Mouse (Mus musculus) embryonic facial prominence, embryonic 14.5 days (tissue): Measurements from ENCODE around the gene Incenp. TPM values are rescaled to one million over a fixed set of nuclear protein-coding genes. Genes with fewer than 3 reads are reported as not detected.

Source experiments
- ATAC-seq: fragments of 200-750 bp; cut with Nextera tagmentation; 2 replicates; pipeline ENCODE4 v1.8.0; 2017; ENCODE audit warnings: low read depth, moderate number of reproducible peaks, moderate TSS enrichment
- DNase-seq: peaks from one replicate; pipeline ENCODE4 v3.0.0-alpha.2; 2015; ENCODE audit warnings: low spot score
- H3K27ac ChIP-seq: fragments of 300-500 bp; sonication (generic); replicated peaks from 2 replicates; pipeline ENCODE4 v1.5.1; 2014; ENCODE audit warnings: low read depth, mild to moderate bottlenecking, low read length, moderate library complexity
- H3K27me3 ChIP-seq: fragments of 300-500 bp; sonication (generic); replicated peaks from 2 replicates; pipeline ENCODE4 v1.6.1; 2014; ENCODE audit warnings: low read length; ENCODE audit not compliant: control insufficient read depth, insufficient read depth
- H3K36me3 ChIP-seq: fragments of 300-500 bp; sonication (generic); 2 replicates; pipeline ENCODE4 v1.6.1; 2014; ENCODE audit warnings: low read length, mixed read lengths; ENCODE audit not compliant: control insufficient read depth, insufficient read depth
- H3K4me1 ChIP-seq: fragments of 300-500 bp; sonication (generic); 2 replicates; pipeline ENCODE4 v1.6.1; 2014; ENCODE audit warnings: antibody characterized with exemption, low read length; ENCODE audit not compliant: control insufficient read depth, insufficient read depth
- H3K4me2 ChIP-seq: fragments of 300-500 bp; sonication (generic); 2 replicates; pipeline ENCODE4 v1.6.1; 2014; ENCODE audit warnings: low read depth, mild to moderate bottlenecking, low read length, moderate library complexity, mixed read lengths
- H3K4me3 ChIP-seq: fragments of 300-500 bp; sonication (generic); 2 replicates; pipeline ENCODE4 v1.5.1; 2014; ENCODE audit warnings: low read depth, mild to moderate bottlenecking, low read length
- H3K9ac ChIP-seq: fragments of 300-500 bp; sonication (generic); 2 replicates; pipeline ENCODE4 v1.6.1; 2014; ENCODE audit warnings: low read depth, mild to moderate bottlenecking, low read length, moderate library complexity, mixed read lengths
- H3K9me3 ChIP-seq: fragments of 300-500 bp; sonication (generic); 2 replicates; pipeline ENCODE4 v1.6.1; 2016; ENCODE audit warnings: low read length; ENCODE audit not compliant: control insufficient read depth
- WGBS: fragments of 180-500 bp; shearing (Covaris S2); extraction: QIAGEN DNeasy Blood & Tissue Kit; methylation state at CpG from one replicate; pipeline ENCODE4 v1.1.7; 2014; 5-methylcytosine and 5-hydroxymethylcytosine counted together
- polyA plus RNA-seq: library from polyadenylated mRNA; unstranded; fragments of >200 nt; fragmentation: Nextera tagmentation; extraction: Ambion mirVana; gene quantifications from 2 replicates; pipeline ENCODE4 v1.2.1, GENCODE M21; 2014

Gene Incenp
- polyA plus RNA-seq, 1 experiment from 2014 or later, result 65.5 TPM

DNA sequence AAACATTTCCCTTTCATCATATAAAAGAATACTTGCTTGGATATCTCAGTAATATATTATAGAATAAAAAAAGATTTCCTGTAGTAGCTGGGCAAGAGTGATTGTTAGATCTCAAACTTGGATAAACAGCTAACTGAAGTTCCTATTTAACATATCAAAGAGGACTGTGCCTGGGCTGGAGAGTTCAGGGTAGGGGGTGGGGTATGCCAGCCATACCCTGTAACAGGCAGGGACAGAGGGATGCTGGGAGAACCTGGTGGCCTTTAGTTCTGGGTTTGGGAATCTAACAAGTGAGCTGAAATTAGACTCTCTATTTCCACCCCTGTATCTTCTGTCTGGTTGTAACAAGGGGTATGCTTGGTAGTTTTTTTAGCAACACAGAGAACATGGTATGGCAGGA lies 23.7 kb upstream of the Incenp start:
- Histone ChIP-seq H3K4me1 (peaks cover 8% of the 10 kb centered on the region), H3K4me2 (no peak overlapping the region), H3K9ac (no peak overlapping the region), H3K4me3 (no peak overlapping the region), H3K27me3 (no peaks in the 10 kb centered on the region), H3K36me3 (no peaks in the 10 kb centered on the region), H3K9me3 (no peaks in the 10 kb centered on the region), H3K27ac (0 out of 2 replicates have a peak overlapping the region, but pooled peaks have one; percentile 1)
- DNase-seq, result no peak
- no peak for ATAC-seq

DNA sequence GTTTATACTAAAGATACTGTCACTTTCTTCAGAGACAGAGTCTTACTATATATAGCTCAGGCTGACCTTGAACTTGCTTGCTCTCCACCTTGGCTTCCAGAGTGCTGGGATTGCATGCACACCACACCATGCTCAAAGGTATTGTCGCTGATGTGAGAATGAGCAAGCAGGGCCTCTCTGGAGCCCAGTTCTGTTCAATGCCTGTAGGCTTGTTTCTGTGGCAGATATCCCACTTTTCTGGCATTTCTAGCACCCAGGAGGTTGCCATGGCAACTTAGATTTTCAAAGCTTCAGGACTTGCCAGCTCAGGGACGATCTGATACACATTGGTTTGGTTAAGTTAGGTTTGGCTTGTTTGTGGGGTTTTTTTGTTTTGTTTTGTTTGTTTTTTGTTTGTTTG lies 22.9 kb upstream of the Incenp start:
- ATAC-seq (no peak), DNase-seq (peak; percentile 55)
- Histone ChIP-seq H3K4me1 (peaks cover 8% of the 10 kb centered on the region), H3K9me3 (no peaks in the 10 kb centered on the region), H3K27ac (no peak overlapping the region), H3K4me2 (no peak overlapping the region), H3K27me3 (no peaks in the 10 kb centered on the region), H3K36me3 (no peaks in the 10 kb centered on the region), H3K9ac (no peak overlapping the region), H3K4me3 (no peak overlapping the region)
- 25% methylated on average over 2 of the region's 2 CpGs for WGBS

DNA sequence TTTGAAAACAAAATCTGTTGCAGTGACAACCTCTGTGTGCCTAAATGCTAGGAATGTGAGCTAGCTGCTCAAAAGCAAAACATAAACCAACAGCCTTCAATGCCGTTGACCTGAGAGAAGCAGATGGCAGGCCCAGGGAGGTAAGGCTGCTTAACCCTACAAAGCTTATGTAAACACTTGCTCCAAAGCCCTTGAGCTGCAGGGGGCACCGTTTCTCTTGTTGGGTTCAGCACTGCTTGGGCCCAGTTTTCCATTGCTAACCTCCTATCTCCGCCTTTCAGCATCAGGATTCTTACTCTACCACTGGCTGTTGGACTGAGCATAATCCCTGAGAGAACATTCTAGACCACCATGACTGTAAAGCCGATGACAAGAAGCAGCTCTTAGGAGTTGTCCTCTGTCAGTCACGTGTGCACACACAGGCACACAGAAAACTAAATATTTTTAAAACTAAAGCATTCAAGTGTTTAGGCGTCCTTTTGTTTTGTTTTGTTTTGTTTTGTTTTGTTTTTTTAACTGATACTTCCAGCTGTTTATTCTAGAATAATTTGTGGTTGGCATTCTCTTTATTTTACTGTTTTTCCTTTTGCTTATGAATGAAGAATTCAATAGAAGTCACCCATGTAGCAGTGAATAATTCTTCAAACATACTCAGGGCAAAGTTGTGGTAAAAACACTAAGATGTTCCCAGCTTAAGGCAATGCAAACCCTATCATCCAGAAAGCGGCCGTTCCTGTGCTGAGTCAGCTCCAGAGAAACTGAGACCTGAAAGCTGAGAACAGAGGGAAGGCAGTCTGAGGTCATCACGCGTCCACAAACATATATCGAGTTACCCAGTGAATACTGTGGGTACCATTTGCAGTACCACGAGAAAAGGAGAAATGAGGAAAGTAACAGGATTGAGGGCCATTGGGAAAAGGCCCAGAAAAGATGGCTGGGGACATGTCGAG lies 21.8 kb upstream of the Incenp start:
- no peak overlapping the region for H3K4me3 ChIP-seq
- ATAC-seq (no peak; the same call in 1 of the 2 replicates), DNase-seq (peak; percentile 69)
- H3K4me1 ChIP-seq, result peaks cover 8% of the 10 kb centered on the region
- no peaks in the 10 kb centered on the region for H3K36me3 ChIP-seq
- 30% methylated on average over 13 of the region's 13 CpGs for WGBS
- no peak overlapping the region for H3K4me2 ChIP-seq
- H3K9me3 ChIP-seq, result no peaks in the 10 kb centered on the region
- H3K27me3 ChIP-seq, result no peaks in the 10 kb centered on the region
- no peak overlapping the region for H3K9ac ChIP-seq
- no peak overlapping the region for H3K27ac ChIP-seq

DNA sequence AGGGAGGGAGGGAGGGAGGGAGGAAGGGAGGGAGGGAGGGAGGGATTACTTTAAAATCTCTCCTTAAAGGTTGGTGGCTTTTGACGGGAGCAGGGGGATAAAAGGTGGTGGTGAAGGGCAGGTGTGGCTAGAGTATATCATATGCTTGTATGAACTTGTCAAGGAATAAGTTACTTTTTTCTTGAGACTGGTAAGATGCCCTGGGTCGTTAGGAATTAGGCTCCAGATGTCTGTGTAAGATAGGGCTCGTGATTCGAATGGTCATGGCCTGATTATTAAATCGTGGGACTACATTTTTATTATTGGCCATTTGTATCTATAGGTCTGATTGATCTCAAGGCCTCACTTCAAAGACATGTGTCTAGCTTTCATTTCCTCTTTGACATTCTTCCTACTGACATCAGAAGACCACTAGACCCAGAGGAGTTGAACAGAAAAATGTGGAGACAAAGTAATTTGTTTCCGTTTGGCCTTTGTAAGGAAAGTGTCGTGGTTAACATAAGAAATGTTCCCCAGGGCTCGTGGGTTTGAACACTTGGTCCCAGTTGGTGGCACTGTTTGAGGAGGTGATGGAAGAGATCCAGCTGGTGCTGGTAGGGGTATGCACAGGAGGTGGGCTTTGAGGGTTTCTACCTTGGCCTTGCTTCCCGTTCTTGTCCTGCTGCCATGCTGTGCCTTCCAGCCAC lies 19.0 kb upstream of the Incenp start:
- no peak overlapping the region for H3K4me3 ChIP-seq
- DNase-seq, result no peak
- no peak overlapping the region for H3K9ac ChIP-seq
- ATAC-seq, result no peak
- WGBS, result 39% methylated on average over 9 of the region's 9 CpGs
- peaks cover 8% of the 10 kb centered on the region for H3K4me1 ChIP-seq
- H3K36me3 ChIP-seq, result no peaks in the 10 kb centered on the region
- no peak overlapping the region for H3K4me2 ChIP-seq
- H3K27ac ChIP-seq, result no peak overlapping the region
- H3K27me3 ChIP-seq, result no peaks in the 10 kb centered on the region
- no peaks in the 10 kb centered on the region for H3K9me3 ChIP-seq

DNA sequence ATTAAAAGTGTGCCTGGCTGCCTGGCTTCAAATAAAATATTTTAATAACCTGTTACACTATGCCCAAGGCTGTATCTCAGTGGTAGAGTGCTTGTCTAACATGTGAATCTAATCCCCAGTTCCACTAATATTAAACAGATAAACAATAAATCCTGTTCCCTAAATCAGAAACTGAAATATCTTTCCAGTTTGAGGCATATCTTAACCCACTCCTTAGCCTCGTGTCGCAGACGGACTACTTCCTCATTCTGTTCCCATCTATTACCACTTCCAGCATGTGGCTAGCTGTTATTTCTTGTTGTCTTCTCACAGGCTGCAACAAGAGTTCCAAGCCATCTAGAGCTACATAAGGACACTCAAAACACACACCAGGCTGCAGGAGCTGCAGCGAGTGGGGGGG lies 18.4 kb upstream of the Incenp start:
- Histone ChIP-seq H3K4me1 (peaks cover 8% of the 10 kb centered on the region), H3K4me3 (no peak overlapping the region), H3K4me2 (no peak overlapping the region), H3K27me3 (no peaks in the 10 kb centered on the region), H3K36me3 (no peaks in the 10 kb centered on the region), H3K9ac (no peak overlapping the region), H3K27ac (no peak overlapping the region), H3K9me3 (no peaks in the 10 kb centered on the region)
- ATAC-seq, result no peak
- no peak for DNase-seq
- 64% methylated on average over 4 of the region's 4 CpGs for WGBS

DNA sequence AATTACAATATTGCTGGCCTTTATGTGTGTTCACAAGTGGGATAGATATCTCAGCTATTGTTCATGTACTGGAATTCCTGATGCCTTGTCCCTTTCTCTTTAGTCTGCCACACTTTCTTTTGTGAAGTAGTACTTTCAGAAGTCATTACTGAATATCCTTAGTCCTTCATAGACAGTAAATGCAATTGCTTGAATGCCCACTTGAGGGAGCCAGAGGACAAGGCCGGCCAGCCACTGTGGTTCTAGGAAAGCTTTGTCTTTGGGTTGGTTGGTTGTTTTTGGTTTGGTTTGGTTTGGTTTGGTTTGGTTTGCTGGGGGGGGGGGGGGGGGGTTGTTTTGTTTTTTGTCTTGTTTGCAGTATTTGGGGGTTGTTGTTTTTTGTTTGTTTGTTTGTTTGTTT lies 16.6 kb upstream of the Incenp start:
- 0 out of 2 replicates have a peak, but pooled peaks have one; percentile 68 for ATAC-seq
- WGBS, result 0% methylated on average over 1 of the region's 1 CpGs
- no peak overlapping the region for H3K9ac ChIP-seq
- H3K4me1 ChIP-seq, result no peaks in the 10 kb centered on the region; the same call in 1 of the 2 replicates
- H3K4me3 ChIP-seq, result no peak overlapping the region
- H3K36me3 ChIP-seq, result no peaks in the 10 kb centered on the region
- H3K4me2 ChIP-seq, result no peak overlapping the region
- no peaks in the 10 kb centered on the region for H3K27me3 ChIP-seq
- peak; percentile 78 for DNase-seq
- H3K9me3 ChIP-seq, result no peaks in the 10 kb centered on the region
- H3K27ac ChIP-seq, result no peak overlapping the region

DNA sequence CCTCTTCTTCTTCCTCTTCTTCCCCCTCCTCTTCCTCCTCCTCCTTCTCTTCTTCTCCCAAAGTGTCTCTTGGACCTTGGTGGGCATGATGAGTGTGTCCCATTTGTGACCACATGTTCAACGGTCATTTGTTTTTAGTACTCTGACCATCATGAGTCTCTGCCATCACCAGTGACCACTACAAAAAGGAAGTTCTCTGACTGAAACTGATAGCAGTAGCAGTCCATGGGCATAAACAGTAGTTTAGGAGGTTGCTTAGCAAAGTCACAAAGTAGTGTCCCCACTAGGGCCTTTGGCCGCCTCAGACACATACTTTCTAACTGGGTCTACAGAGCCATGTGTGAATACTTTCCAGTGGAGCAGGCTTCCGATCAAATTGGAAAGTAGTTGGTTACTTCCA lies 15.0 kb upstream of the Incenp start:
- Histone ChIP-seq H3K36me3 (no peaks in the 10 kb centered on the region), H3K9me3 (no peaks in the 10 kb centered on the region), H3K27ac (no peak overlapping the region), H3K27me3 (no peaks in the 10 kb centered on the region), H3K4me3 (no peak overlapping the region), H3K4me1 (no peaks in the 10 kb centered on the region; the same call in 1 of the 2 replicates), H3K4me2 (no peak overlapping the region), H3K9ac (no peak overlapping the region)
- no peak for DNase-seq
- WGBS, result 84% methylated on average over 3 of the region's 3 CpGs
- no peak for ATAC-seq

DNA sequence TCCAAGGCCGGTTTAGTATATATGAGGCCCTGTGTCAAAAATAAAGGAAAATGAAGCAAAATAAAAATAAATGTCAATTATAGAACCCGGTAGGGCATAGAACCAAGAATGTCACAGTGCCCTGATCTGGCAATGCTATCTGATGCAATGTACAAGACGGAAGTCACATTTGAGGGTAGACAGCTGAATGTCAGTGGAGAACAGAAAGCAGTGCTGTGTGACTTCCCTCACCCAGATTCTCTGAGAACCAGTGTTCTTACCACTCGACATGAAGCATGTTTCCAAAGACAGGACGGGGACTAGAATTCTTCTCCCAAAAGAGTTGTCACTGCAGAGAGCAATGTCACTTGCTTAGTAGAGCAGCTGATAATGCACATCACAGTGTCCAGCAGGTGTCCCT lies 14.4 kb upstream of the Incenp start:
- Histone ChIP-seq H3K36me3 (no peaks in the 10 kb centered on the region), H3K4me1 (no peaks in the 10 kb centered on the region), H3K9me3 (no peaks in the 10 kb centered on the region), H3K27me3 (no peaks in the 10 kb centered on the region), H3K9ac (no peak overlapping the region), H3K4me3 (no peak overlapping the region), H3K27ac (no peak overlapping the region), H3K4me2 (no peak overlapping the region)
- no peak for DNase-seq
- 82% methylated on average over 5 of the region's 5 CpGs for WGBS
- ATAC-seq, result no peak
